Mouse (Mus musculus): Measurements from ENCODE around the gene Snupn. TPM values are rescaled to one million over a fixed set of nuclear protein-coding genes. Genes with fewer than 3 reads are reported as not detected.
A peak's percentile ranks its signal among the peaks of the same experiment; 100 is the strongest.
"Not testable (repeated sequence)": the region's sequence is repeated elsewhere in the genome, so short reads cannot be mapped to it uniquely, and the experiment has no call there.

Snupn gene
- polyA plus RNA-seq, 1 experiment from 2014 or later: 7.9 TPM

DNA sequence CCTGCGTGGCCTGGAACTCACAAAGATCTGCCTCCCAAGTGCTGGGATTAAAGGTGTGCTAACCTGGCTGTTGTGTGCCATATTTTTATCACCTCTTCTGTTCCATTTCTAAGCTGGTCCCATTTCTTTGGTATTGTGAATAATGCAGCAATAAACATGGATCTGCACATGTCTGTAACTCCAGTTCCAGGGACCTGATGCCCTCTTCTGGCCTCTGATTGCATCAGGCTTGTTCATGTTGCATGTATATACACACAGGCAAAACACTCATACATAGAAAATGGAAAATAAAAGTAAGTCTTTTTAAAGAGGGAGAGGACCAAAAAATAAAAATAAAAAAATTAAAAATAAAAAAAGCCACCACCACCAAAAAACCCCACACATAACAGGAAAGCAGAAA lies 2.9 kb downstream of the Snupn start:
- 100% methylated on average over 1 of the region's 1 CpGs for WGBS (ENCODE audit: missing documents)
- Histone ChIP-seq H3K27ac (no peak overlapping the region), H3K4me3 (ENCODE audit: inconsistent target) (no peak overlapping the region), H3K36me3 (ENCODE audit: inconsistent target) (no peaks in the 10 kb centered on the region), H3K79me2 (ENCODE audit: inconsistent target) (no peaks in the 10 kb centered on the region)

DNA sequence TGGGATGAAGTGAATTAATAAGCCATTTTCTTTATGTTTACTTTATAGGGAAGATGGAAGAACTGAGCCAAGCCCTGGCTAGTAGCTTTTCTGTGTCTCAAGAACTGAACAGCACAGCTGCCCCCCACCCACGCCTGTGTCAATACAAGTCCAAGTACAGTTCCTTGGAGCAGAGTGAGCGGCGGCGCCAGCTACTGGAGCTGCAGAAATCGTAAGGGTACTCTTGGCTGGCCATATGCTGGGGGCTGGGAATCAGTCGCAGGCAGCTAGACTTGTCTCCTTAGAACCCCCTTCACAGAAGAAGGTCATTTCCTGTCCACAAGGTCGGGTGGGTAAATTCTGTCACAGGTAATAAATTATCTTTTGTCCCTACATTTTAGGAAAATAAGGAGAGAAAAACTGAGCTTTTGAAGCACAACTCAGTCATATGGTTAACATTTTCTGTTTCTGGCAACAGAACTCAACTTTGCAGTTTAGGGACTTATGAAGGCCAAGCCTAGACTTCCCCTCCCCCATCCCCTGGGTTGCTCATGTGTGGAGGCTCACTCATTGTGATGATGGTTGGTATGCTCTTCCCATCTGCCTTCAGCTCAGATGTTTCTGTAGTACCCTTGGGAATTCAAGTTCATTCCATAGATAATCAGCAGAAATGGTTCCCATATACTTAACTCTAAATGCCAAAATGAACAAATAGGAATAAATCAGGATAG lies 6.4 kb downstream of the Snupn start:
- Histone ChIP-seq H3K36me3 (ENCODE audit: inconsistent target) (no peaks in the 10 kb centered on the region), H3K79me2 (ENCODE audit: inconsistent target) (no peaks in the 10 kb centered on the region)
- WGBS (ENCODE audit: missing documents): 90% methylated on average over 7 of the region's 7 CpGs

DNA sequence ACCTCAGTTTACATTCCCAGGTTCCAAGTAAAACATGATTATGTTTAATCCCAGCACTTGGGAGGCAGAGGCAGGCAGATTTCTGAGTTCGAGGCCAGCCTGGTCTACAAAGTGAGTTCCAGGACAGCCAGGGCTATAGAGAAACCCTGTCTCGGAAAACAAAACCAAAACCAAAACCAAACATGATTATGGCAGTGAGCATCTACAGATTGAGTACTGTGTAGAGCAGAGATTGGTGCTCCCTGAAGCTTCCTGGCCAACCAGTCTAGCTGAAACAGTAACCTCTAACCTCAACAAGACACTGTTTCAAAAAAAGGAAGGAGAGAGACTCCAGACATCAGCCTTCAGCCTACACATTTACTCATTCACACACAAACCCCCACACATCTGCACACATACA lies 8.0 kb downstream of the Snupn start:
- H3K79me2 ChIP-seq (ENCODE audit: inconsistent target): no peaks in the 10 kb centered on the region
- 76% methylated on average over 2 of the region's 2 CpGs for WGBS (ENCODE audit: missing documents)
- H3K27ac ChIP-seq: no peak overlapping the region
- no peak overlapping the region for H3K4me3 ChIP-seq (ENCODE audit: inconsistent target)
- H3K36me3 ChIP-seq (ENCODE audit: inconsistent target): no peaks in the 10 kb centered on the region

More for the DNA sequence above, 6.4 kb downstream of the Snupn start:
- Histone ChIP-seq H3K27ac (no peak overlapping the region), H3K4me3 (ENCODE audit: inconsistent target) (no peak overlapping the region)

- Histone ChIP-seq H3K79me2 (ENCODE audit: inconsistent target) (no peaks in the 10 kb centered on the region), H3K36me3 (ENCODE audit: inconsistent target) (no peaks in the 10 kb centered on the region), H3K4me3 (ENCODE audit: inconsistent target) (no peak overlapping the region), H3K27ac (no peak overlapping the region)
- 94% methylated on average over 3 of the region's 3 CpGs for WGBS (ENCODE audit: missing documents)
Measured at GRCm38 (mm10) chr9:56961591-56961990, 10.9 kb downstream of the Snupn start.

- WGBS (ENCODE audit: missing documents): 82% methylated on average over 1 of the region's 2 CpGs
- Histone ChIP-seq H3K27ac (no peak overlapping the region), H3K4me3 (ENCODE audit: inconsistent target) (no peak overlapping the region), H3K79me2 (ENCODE audit: inconsistent target) (no peaks in the 10 kb centered on the region), H3K36me3 (ENCODE audit: inconsistent target) (no peaks in the 10 kb centered on the region)
Measured at GRCm38 (mm10) chr9:56970158-56970557, 19.5 kb downstream of the Snupn start.

DNA sequence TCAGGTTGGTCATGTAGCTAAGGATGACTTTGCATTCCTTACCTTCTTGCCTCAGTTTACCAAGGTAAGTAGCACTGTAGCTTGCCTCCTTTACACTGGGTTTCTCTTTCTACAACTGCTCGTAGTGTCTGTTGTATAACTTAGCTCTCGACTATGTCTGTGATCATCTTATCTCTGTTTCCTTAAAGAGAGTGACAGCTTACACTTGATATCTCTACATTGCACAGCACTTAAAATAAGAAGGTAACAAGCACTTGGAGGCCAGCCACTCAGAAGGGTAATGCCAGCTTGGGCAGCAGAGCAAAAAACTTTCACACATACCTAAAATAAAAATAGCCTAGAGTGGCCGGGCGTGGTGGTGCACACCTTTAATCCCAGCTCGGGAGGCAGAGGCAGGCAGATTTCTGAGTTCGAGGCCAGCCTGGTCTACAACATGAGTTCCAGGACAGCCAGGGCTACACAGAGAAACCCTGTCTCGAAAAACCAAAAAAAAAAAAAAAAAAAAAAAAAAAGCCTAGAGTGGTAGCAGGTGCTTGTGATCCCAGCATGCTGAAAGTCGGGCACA lies 23.4 kb downstream of the Snupn start:
- Histone ChIP-seq H3K79me2 (ENCODE audit: inconsistent target) (no peaks in the 10 kb centered on the region), H3K27ac (no peak overlapping the region), H3K4me3 (ENCODE audit: inconsistent target) (no peak overlapping the region), H3K36me3 (ENCODE audit: inconsistent target) (no peaks in the 10 kb centered on the region)
- WGBS (ENCODE audit: missing documents): 98% methylated on average over 3 of the region's 8 CpGs

DNA sequence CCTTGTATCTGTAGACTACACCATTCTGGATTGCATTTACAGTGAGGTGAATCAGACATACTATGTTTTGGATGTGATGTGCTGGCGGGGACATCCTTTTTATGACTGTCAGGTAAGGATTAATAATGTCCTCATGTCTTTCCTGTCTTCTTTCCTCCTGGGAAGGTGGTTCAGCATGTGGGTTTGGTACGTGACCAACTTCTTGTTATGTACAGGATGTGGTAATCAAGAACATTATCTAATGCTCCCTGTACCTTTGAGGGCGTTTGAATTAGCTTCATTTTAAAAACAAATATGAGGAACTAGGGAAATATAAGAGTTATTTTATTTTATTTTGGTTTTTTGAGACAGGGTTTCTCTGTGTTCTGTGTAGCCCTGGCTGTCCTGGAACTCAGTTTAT lies 24.5 kb downstream of the Snupn start:
- WGBS (ENCODE audit: missing documents): 41% methylated on average over 3 of the region's 3 CpGs
- H3K27ac ChIP-seq: no peak overlapping the region
- H3K36me3 ChIP-seq (ENCODE audit: inconsistent target): no peaks in the 10 kb centered on the region
- no peak overlapping the region for H3K4me3 ChIP-seq (ENCODE audit: inconsistent target)
- H3K79me2 ChIP-seq (ENCODE audit: inconsistent target): no peaks in the 10 kb centered on the region

DNA sequence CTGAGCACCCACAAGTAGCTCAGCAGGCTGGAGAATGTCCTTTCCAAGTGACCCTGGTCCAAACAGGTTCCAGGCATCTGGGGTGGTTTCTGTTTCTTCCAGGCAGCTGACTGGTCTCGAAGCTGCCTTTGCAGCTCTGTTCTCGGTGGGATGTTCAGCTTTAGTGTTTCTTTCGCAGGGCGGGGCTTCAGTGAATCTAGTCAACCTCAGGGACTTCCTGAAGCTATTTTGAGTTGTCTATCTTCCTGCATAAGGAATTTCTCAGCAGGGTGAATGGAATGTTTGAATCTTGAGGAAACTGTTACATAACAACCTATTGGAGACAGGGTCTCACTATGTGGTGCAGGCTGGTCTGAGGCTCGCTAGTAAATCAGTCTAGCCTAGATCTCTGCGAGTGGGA lies 29.5 kb downstream of the Snupn start:
- Histone ChIP-seq H3K27ac (no peak overlapping the region), H3K36me3 (ENCODE audit: inconsistent target) (peaks cover 5% of the 10 kb centered on the region; the same call in 1 of the 2 replicates), H3K79me2 (ENCODE audit: inconsistent target) (no peaks in the 10 kb centered on the region), H3K4me3 (ENCODE audit: inconsistent target) (no peak overlapping the region)
- WGBS (ENCODE audit: missing documents): 98% methylated on average over 6 of the region's 6 CpGs

DNA sequence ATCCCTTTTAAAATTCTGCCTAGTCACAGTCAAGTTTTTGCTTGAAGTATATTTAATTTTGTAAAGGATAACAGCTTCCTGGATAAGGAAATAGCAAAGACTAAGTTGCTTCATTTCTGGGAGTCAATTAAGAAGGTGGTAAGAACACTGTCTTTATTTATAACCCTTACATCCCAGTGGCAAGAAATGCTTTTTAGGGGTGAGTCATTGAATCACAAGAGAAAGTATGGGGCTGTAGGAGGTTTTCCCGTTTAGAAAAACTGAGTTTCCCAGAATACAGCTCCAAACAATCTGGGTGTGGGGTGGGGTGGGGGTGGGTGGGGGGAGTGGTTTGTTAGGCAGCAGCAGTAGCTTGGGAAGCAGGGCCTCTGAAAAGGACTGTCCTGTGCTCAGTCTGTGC lies 30.8 kb downstream of the Snupn start:
- Histone ChIP-seq H3K36me3 (ENCODE audit: inconsistent target) (peaks cover 5% of the 10 kb centered on the region; the same call in 1 of the 2 replicates), H3K79me2 (ENCODE audit: inconsistent target) (no peaks in the 10 kb centered on the region), H3K27ac (no peak overlapping the region), H3K4me3 (ENCODE audit: inconsistent target) (no peak overlapping the region)
- WGBS (ENCODE audit: missing documents): 85% methylated on average over 1 of the region's 1 CpGs

DNA sequence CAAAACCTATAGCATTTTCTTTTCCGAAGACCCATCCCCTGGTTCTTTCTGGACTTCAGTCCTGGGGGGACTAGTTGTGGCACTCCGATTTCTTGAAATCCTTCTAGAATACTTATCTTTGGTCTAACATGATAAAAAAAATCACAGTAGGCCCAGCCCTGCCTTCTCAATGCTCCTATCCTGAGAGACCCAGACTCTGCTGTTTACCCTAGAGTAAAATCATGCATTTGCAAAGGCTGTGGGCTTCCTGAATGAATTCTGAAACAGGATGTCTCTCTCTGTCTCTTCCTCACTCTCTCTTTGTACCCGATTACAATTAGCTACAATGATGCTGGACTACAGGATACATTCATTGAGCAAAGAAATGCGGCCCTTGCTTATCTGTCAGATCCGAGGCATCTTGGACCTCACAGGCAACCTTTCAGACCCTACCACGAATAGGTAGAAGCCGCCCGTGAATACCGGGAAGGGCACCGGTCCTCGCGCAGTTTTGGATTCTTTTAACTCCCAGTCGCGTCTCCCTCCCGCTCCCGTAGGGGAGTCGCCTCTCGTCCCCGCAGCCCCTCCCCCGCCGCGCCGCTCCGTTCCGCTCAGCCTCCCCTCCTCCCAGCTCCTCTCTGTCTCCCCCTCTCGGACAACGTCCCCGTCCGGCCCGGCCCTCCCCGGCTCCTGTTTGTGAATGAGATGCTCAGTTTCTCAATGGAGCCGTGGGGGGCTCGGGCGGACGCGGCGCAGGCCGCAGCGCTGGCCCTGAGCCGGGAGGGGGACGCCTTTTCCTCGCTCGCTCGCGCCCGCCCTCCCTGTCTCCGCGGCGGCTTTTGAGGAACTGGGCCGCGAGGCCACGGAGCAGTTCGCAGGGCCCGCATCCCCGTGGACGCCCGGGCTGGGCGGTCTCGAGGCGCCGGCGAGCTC lies 43.9 kb downstream of the Snupn start, which contains the start of gene Ptpn9:
TSS of gene Ptpn9 (plus strand) at position 638 of the 912 bp plus-strand sequence.
- WGBS (ENCODE audit: missing documents): 4% methylated on average over 62 of the region's 62 CpGs
- Histone ChIP-seq H3K4me3 (ENCODE audit: inconsistent target) (peak within 1 kb of the TSS; percentile 67), H3K36me3 (ENCODE audit: inconsistent target) (no peaks in the 10 kb centered on the region), H3K79me2 (ENCODE audit: inconsistent target) (peaks cover 38% of the 10 kb centered on the region), H3K27ac (peak within 1 kb of the TSS; percentile 37)

GRCm38 (mm10) chr9:56995198-56996027 lies 44.7 kb downstream of the Snupn start:
- Histone ChIP-seq H3K79me2 (ENCODE audit: inconsistent target) (peaks cover 47% of the 10 kb centered on the region), H3K36me3 (ENCODE audit: inconsistent target) (no peaks in the 10 kb centered on the region), H3K4me3 (ENCODE audit: inconsistent target) (peak overlapping the region; percentile 67), H3K27ac (peak overlapping the region; percentile 37)
- under 1% methylated on average over 72 of the region's 80 CpGs for WGBS (ENCODE audit: missing documents)

GRCm38 (mm10) chr9:56996028-56996346 lies 45.3 kb downstream of the Snupn start:
- no peaks in the 10 kb centered on the region for H3K36me3 ChIP-seq (ENCODE audit: inconsistent target)
- H3K79me2 ChIP-seq (ENCODE audit: inconsistent target): peaks cover 53% of the 10 kb centered on the region
- H3K27ac ChIP-seq: peak overlapping the region; percentile 37
- WGBS (ENCODE audit: missing documents): 4% methylated on average over 5 of the region's 5 CpGs
- peak overlapping the region; percentile 67 for H3K4me3 ChIP-seq (ENCODE audit: inconsistent target)

GRCm38 (mm10) chr9:56997206-56997605 lies 46.5 kb downstream of the Snupn start:
- 100% methylated on average over 1 of the region's 1 CpGs for WGBS (ENCODE audit: missing documents)
- H3K4me3 ChIP-seq (ENCODE audit: inconsistent target); H3K36me3 ChIP-seq (ENCODE audit: inconsistent target); H3K27ac ChIP-seq: not testable (repeated sequence)
- peaks cover 65% of the 10 kb centered on the region for H3K79me2 ChIP-seq (ENCODE audit: inconsistent target)

- H3K36me3 ChIP-seq (ENCODE audit: inconsistent target): no peaks in the 10 kb centered on the region
- peaks cover 100% of the 10 kb centered on the region for H3K79me2 ChIP-seq (ENCODE audit: inconsistent target)
- no peak overlapping the region for H3K4me3 ChIP-seq (ENCODE audit: inconsistent target)
- WGBS (ENCODE audit: missing documents): 93% methylated on average over 4 of the region's 4 CpGs
- no peak overlapping the region for H3K27ac ChIP-seq
Measured at GRCm38 (mm10) chr9:57003011-57003410, 52.3 kb downstream of the Snupn start.

Measured in macrophage (primary cell).